Mouse (Mus musculus) ES-E14 (cell line): ENCODE measurements at regions not wholly inside any gene's neighbourhood (a gene's known extent, or its start where the extent isn't known, plus 50 kb on each side); places are given as distances from the start of the nearest gene placed in this dataset.

Experiments
- CHD2 ChIP-seq: IDR thresholded peaks from 2 replicates; pipeline ENCODE4 v1.6.1; 2014; ENCODE audit warnings: mild to moderate bottlenecking, low read depth, low read length, inconsistent platforms
- MAFK ChIP-seq: IDR thresholded peaks from 2 replicates; pipeline ENCODE4 v1.6.1; 2014; ENCODE audit warnings: mild to moderate bottlenecking, low read depth, low read length, inconsistent platforms; ENCODE audit not compliant: insufficient read depth
- ZNF384 ChIP-seq: IDR thresholded peaks from 2 replicates; pipeline ENCODE4 v1.6.1; 2012; ENCODE audit warnings: low read depth, low read length, inconsistent platforms

GRCm38 (mm10) chr5:16489803-16490202 is 63.5 kb upstream of the Hgf start:
- TF ChIP-seq MAFK, result no peak
- no peak for TF ChIP-seq ZNF384
- no peak for TF ChIP-seq CHD2
